Mouse (Mus musculus) E14TG2a.4 (cell line): ENCODE data around the gene Lpp.

ENCODE experiments used
- H3K27me3 ChIP-seq: 2 replicates; pipeline ENCODE4 v1.6.1; 2014; ENCODE audit warnings: low read length, control low read depth; ENCODE audit not compliant: insufficient read depth
- H3K36me3 ChIP-seq: 2 replicates; pipeline ENCODE4 v1.6.1; 2014; ENCODE audit warnings: low read length, control low read depth; ENCODE audit not compliant: insufficient read depth
- H3K4me1 ChIP-seq: replicated peaks from 2 replicates; pipeline ENCODE4 v1.6.1; 2014; ENCODE audit warnings: low read depth, low read length, control low read depth
- H3K4me3 ChIP-seq: replicated peaks from 2 replicates; pipeline ENCODE4 v1.5.1; 2014; ENCODE audit warnings: mild to moderate bottlenecking, low read length
- H3K9me3 ChIP-seq: 2 replicates; pipeline ENCODE4 v1.6.1; 2014; ENCODE audit warnings: low read length, control low read depth
- CTCF ChIP-seq: conservative IDR thresholded peaks from 2 replicates; pipeline ENCODE4 v1.5.1; 2014; ENCODE audit warnings: low read length
- NANOG ChIP-seq: IDR thresholded peaks from 2 replicates; pipeline ENCODE4 v1.6.1; 2014; ENCODE audit warnings: borderline replicate concordance, low read length, mixed read lengths
- POU5F1 ChIP-seq: IDR thresholded peaks from 2 replicates; pipeline ENCODE4 v1.6.1; 2014; ENCODE audit warnings: low read length, borderline replicate concordance

Lpp gene

GRCm38 (mm10) chr16:24620021-24620420 is 226.7 kb downstream of the Lpp start:
- TF ChIP-seq CTCF (no peak), POU5F1 (no peak), NANOG (no peak)
- H3K4me3 ChIP-seq = no peak overlapping the region
- no peaks in the 10 kb centered on the region for H3K36me3 ChIP-seq
- H3K27me3 ChIP-seq = no peaks in the 10 kb centered on the region
- H3K9me3 ChIP-seq = no peaks in the 10 kb centered on the region
- no peaks in the 10 kb centered on the region for H3K4me1 ChIP-seq

DNA sequence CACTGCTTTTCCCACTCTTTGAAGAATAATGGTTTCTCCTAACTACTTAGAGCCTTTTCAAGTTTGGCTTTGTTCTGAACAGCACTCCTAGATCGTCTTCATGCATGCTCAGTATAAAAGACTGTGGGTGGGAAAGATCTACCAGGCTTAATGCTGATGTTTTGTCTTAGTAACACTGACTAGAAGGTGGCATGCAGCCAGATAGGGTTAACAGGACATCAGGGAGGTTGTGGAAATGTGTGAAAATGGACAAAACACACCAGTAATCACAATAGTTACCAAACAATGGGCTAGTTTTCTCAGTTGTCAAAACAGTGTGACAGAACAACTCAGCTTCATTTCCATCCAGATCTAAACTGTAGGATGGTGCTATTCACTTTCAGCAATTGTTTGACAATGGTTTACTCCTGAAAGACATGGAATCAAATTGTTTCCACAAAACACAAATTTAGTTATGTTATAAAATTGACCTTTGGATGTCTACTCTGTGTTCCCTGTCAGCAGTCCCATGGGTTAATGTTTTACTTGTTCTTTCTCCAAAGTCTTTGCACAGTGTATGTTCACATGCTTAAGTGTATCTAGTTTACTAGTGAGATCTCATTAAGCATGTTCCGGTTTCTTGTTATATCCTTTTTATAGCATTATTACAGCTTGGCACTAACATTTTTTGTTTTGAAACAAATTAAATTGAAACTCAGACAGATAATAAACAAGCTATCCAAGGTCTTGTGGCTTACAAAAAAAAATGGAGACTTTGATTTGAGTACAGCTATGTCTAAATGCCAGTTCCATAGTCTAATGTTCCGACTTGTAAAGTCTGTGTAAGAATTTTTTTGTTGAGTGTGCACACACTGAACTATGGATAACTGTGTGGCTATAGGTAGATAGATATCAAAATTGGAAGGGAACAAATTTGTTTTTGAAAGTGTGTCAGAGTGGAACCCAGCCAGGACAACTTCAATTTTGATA is 229.2 kb downstream of the Lpp start:
- Histone ChIP-seq H3K4me3 (no peak overlapping the region), H3K27me3 (no peaks in the 10 kb centered on the region)
- TF ChIP-seq POU5F1 (no peak), NANOG (no peak), CTCF (no peak)

DNA sequence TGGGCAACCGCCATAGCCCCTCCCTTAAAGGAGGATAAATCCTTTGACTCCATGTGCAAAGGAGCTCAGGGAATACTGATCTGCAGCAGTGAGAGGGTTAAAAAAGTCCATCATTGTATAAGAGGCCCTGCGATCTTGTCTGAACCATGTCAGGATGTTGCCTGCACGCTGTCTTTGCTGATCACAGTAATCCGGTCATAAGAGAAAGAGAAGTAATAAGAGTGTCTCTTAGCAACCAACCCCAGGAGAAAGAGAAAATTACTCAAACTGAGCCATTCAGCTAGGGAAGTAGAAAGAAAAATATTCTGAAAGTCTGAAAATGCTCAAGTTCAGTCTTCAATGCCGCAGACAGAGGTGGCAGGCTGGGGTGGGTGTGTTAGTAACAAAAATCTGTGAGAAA is 231.0 kb downstream of the Lpp start:
- Histone ChIP-seq H3K4me1 (no peaks in the 10 kb centered on the region), H3K9me3 (no peaks in the 10 kb centered on the region), H3K36me3 (no peaks in the 10 kb centered on the region), H3K27me3 (no peaks in the 10 kb centered on the region), H3K4me3 (no peak overlapping the region)
- TF ChIP-seq NANOG (no peak), CTCF (no peak), POU5F1 (no peak)

More for the DNA sequence above, 229.2 kb downstream of the Lpp start:
- Histone ChIP-seq H3K36me3 (no peaks in the 10 kb centered on the region), H3K9me3 (no peaks in the 10 kb centered on the region), H3K4me1 (no peaks in the 10 kb centered on the region)

- Histone ChIP-seq H3K4me3 (no peak overlapping the region), H3K36me3 (no peaks in the 10 kb centered on the region), H3K27me3 (no peaks in the 10 kb centered on the region), H3K9me3 (no peaks in the 10 kb centered on the region), H3K4me1 (no peaks in the 10 kb centered on the region)
- TF ChIP-seq POU5F1 (no peak), NANOG (no peak), CTCF (no peak)
Observed at GRCm38 (mm10) chr16:24625576-24625975, 232.3 kb downstream of the Lpp start.

- H3K27me3 ChIP-seq = no peaks in the 10 kb centered on the region
- H3K9me3 ChIP-seq = no peaks in the 10 kb centered on the region
- no peaks in the 10 kb centered on the region for H3K4me1 ChIP-seq
- no peak for TF ChIP-seq CTCF
- TF ChIP-seq POU5F1 = no peak
- TF ChIP-seq NANOG = no peak
- no peaks in the 10 kb centered on the region for H3K36me3 ChIP-seq
- H3K4me3 ChIP-seq = no peak overlapping the region
Observed at GRCm38 (mm10) chr16:24628779-24629178, 235.5 kb downstream of the Lpp start.

GRCm38 (mm10) chr16:24629218-24630172 is 236.2 kb downstream of the Lpp start:
- TF ChIP-seq CTCF (no peak), NANOG (no peak), POU5F1 (no peak)
- Histone ChIP-seq H3K36me3 (no peaks in the 10 kb centered on the region), H3K4me3 (no peak overlapping the region), H3K9me3 (no peaks in the 10 kb centered on the region), H3K4me1 (no peaks in the 10 kb centered on the region), H3K27me3 (no peaks in the 10 kb centered on the region)

DNA sequence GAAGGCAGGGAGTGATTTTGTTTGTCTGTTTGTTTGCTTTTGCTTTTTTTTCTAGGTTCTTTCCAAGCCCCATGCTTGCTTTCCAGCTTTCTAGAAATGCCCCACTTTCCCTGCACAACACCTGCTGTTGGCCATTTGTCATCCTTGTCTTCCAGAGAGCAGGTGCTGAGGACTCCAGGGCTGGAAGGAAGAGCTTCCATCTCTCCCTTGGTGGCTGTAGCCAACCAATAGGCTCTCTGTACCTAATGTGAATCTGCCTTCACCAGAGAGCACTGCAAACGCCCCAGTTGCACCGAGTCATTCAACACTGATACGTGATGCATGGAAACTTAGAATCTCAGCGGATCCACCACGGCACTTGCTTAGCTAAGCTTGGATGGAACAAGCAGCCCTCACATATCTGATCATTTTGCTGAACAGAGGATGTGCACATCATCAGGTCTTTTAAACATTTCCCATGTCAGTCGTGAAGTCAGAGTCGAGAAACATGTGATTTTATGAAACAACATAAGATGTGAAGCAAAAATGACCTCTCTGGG is 242.1 kb downstream of the Lpp start:
- Histone ChIP-seq H3K27me3 (no peaks in the 10 kb centered on the region), H3K36me3 (no peaks in the 10 kb centered on the region; the same call in 1 of the 2 replicates), H3K4me3 (no peak overlapping the region), H3K4me1 (no peaks in the 10 kb centered on the region), H3K9me3 (no peaks in the 10 kb centered on the region)
- no peak for TF ChIP-seq POU5F1
- TF ChIP-seq CTCF = no peak
- no peak for TF ChIP-seq NANOG

GRCm38 (mm10) chr16:24636894-24637293 is 243.6 kb downstream of the Lpp start:
- Histone ChIP-seq H3K36me3 (no peaks in the 10 kb centered on the region; the same call in 1 of the 2 replicates), H3K4me1 (no peaks in the 10 kb centered on the region), H3K4me3 (no peak overlapping the region), H3K27me3 (no peaks in the 10 kb centered on the region), H3K9me3 (no peaks in the 10 kb centered on the region)
- TF ChIP-seq POU5F1 (no peak), NANOG (no peak), CTCF (no peak)
